Mouse (Mus musculus) myocyte (in vitro differentiated cells): ENCODE measurements at regions not wholly inside any gene's neighbourhood (a gene's known extent, or its start where the extent isn't known, plus 50 kb on each side); places are given as distances from the start of the nearest gene placed in this dataset.

ENCODE experiments used
- H3K27me3 ChIP-seq: one replicate; pipeline ENCODE4 v1.6.1; 2011; ENCODE audit not compliant: control insufficient read depth, insufficient read depth, insufficient read length
- H3K36me3 ChIP-seq: one replicate; pipeline ENCODE4 v1.6.1; 2011; ENCODE audit not compliant: control insufficient read depth, insufficient read depth
- H3K4me2 ChIP-seq: one replicate; pipeline ENCODE4 v1.6.1; 2011; ENCODE audit warnings: low read depth, control low read depth
- H3K4me3 ChIP-seq: one replicate; pipeline ENCODE4 v1.5.1; 2011; ENCODE audit warnings: mild to moderate bottlenecking, control low read depth, moderate library complexity
- H3K79me2 ChIP-seq: one replicate; pipeline ENCODE4 v1.6.1; 2011; ENCODE audit not compliant: control insufficient read depth, insufficient read depth
- H3ac ChIP-seq: one replicate; pipeline ENCODE4 v1.6.1; 2011; ENCODE audit not compliant: control insufficient read depth, insufficient read length
- CEBPB ChIP-seq: IDR thresholded peaks from 2 replicates; pipeline ENCODE4 v1.6.1; 2011; ENCODE audit warnings: mild to moderate bottlenecking, moderate library complexity; ENCODE audit not compliant: poor library complexity, insufficient read depth, severe bottlenecking
- E2F4 ChIP-seq: IDR thresholded peaks from one replicate; pipeline ENCODE4 v1.6.1; 2011; ENCODE audit warnings: mild to moderate bottlenecking, control low read depth, moderate library complexity; ENCODE audit not compliant: insufficient read depth
- MAX ChIP-seq: IDR thresholded peaks from one replicate; pipeline ENCODE4 v1.6.1; 2011; ENCODE audit warnings: low read depth, mild to moderate bottlenecking, control low read depth
- MYOD1 ChIP-seq, 3 experiments: IDR thresholded peaks; one replicate each; pipeline ENCODE4 v1.6.1; 2011; ENCODE audit warnings: control low read depth in 2 of 3, low read depth in 2 of 3, mild to moderate bottlenecking in 2 of 3, moderate library complexity in 1 of 3; ENCODE audit not compliant: insufficient read length in 2 of 3, control insufficient read depth in 1 of 3
- MYOG ChIP-seq, 3 experiments: IDR thresholded peaks; one replicate each; pipeline ENCODE4 v1.6.1; 2011; ENCODE audit warnings: control low read depth in 2 of 3, low read depth in 2 of 3, mild to moderate bottlenecking in 2 of 3; ENCODE audit not compliant: insufficient read length in 2 of 3, control insufficient read depth in 1 of 3, insufficient read depth in 1 of 3
- POLR2A ChIP-seq: IDR thresholded peaks from one replicate; pipeline ENCODE4 v1.6.1; 2011; ENCODE audit warnings: low read depth, mild to moderate bottlenecking, control low read depth, moderate library complexity; ENCODE audit not compliant: insufficient read length
- POLR2AphosphoS2 ChIP-seq: IDR thresholded peaks from one replicate; pipeline ENCODE4 v1.6.1; 2011; ENCODE audit warnings: low read depth, control low read depth; ENCODE audit not compliant: insufficient read length
- REST ChIP-seq: IDR thresholded peaks from one replicate; pipeline ENCODE4 v1.6.1; 2011; ENCODE audit warnings: mild to moderate bottlenecking, control low read depth, moderate library complexity; ENCODE audit not compliant: insufficient read depth, insufficient read length
- SRF ChIP-seq: IDR thresholded peaks from one replicate; pipeline ENCODE4 v1.6.1; 2011; ENCODE audit warnings: low read depth; ENCODE audit not compliant: control insufficient read depth, insufficient read length
- TCF12 ChIP-seq: IDR thresholded peaks from one replicate; pipeline ENCODE4 v1.6.1; 2011; ENCODE audit warnings: mild to moderate bottlenecking, control low read depth; ENCODE audit not compliant: poor library complexity, insufficient read depth, severe bottlenecking
- TCF3 ChIP-seq: IDR thresholded peaks from one replicate; pipeline ENCODE4 v1.6.1; 2011; ENCODE audit warnings: low read depth, control low read depth; ENCODE audit not compliant: insufficient read length
- USF1 ChIP-seq: IDR thresholded peaks from one replicate; pipeline ENCODE4 v1.6.1; 2011; ENCODE audit warnings: low read depth, mild to moderate bottlenecking, control low read depth, moderate library complexity

DNA sequence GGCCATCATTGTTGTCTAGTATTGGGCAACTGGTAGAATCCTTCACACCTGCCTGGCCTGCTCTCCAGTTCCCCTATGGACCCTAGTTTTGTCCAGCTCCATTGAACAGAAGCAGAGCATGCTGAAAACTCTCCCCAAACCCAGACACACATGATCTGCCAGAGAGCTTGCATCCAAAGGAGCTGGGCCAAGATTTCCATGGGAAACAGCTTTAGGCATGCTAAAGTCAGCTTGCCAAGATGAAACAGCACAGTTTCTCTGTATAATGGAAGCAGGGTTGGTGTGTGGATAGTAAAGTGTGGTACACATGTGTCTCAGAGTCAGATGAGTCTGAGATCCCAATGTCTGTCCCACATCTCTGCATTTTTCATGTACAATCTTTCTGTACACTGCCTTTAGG lies 98.8 kb upstream of the Spdl1 start:
- no peak overlapping the region for H3K4me2 ChIP-seq
- H3K79me2 ChIP-seq = no peaks in the 10 kb centered on the region
- H3ac ChIP-seq = no peak overlapping the region
- TF ChIP-seq MYOG (IDR thresholded peaks at IDR 0.05; ENCODE audit: control insufficient read depth in 1 of 3, insufficient read depth in 1 of 3, insufficient read length in 2 of 3, low read depth in 2 of 3) (no peak), MYOD1 (IDR thresholded peaks at IDR 0.05; ENCODE audit: control insufficient read depth in 1 of 3, insufficient read length in 2 of 3, low read depth in 2 of 3) (no peak)
- H3K36me3 ChIP-seq = no peaks in the 10 kb centered on the region
- no peaks in the 10 kb centered on the region for H3K27me3 ChIP-seq
- H3K4me3 ChIP-seq = no peak overlapping the region

DNA sequence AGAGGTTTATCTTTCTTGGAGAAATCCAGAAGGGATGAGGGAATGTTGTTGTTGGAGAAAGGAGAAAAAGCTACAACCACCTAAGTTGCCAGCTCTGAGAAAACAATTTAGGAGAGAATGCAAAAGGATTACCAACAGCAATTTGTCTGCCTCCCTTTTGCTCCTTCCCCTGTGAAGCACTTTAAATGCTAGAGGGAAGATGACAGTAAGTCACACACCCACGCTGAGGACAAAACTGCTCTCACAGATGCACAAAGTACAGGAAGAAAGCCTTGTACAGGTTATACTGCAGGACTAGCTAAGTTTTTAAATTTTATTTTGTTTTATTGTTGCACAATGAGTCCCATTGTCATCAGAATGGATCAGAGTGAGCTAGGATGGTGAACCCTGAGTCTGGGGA lies 83.7 kb upstream of the Spdl1 start:
- Histone ChIP-seq H3K36me3 (no peaks in the 10 kb centered on the region), H3K27me3 (no peaks in the 10 kb centered on the region), H3K79me2 (no peaks in the 10 kb centered on the region), H3K4me2 (no peak overlapping the region), H3ac (no peak overlapping the region), H3K4me3 (no peak overlapping the region)
- no peak for TF ChIP-seq POLR2A
- TF ChIP-seq MAX = no peak
- TF ChIP-seq MYOD1 (IDR thresholded peaks at IDR 0.05; ENCODE audit: control insufficient read depth in 1 of 3, insufficient read length in 2 of 3, low read depth in 2 of 3) = no peak
- TF ChIP-seq TCF3 = no peak
- TF ChIP-seq E2F4 = no peak
- TF ChIP-seq USF1 = no peak
- TF ChIP-seq TCF12 = no peak
- no peak for TF ChIP-seq CEBPB
- TF ChIP-seq MYOG (IDR thresholded peaks at IDR 0.05; ENCODE audit: control insufficient read depth in 1 of 3, insufficient read depth in 1 of 3, insufficient read length in 2 of 3, low read depth in 2 of 3) = no peak
- TF ChIP-seq POLR2AphosphoS2 = no peak
- TF ChIP-seq SRF = no peak
- TF ChIP-seq REST = no peak

DNA sequence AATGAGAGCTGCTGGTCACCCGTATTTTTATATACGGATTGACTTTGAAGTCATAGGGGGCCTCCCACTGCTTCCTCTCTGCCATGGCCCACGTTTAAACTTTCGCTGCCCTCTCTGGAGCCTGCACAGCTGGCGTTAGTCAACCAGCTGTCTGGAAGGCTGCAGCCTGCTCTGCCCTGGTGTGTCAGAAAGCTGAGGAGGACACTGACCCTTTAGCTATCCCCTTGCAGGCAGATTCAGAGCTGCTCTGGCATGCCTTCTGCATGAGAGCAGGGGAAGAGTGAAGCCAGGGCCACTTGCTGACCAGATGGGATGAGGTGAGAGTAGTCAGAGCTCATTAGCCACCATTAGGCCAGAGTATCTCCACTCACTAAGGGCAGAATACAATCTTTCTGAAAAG lies 76.4 kb upstream of the Spdl1 start:
- H3K4me2 ChIP-seq = no peak overlapping the region
- H3ac ChIP-seq = no peak overlapping the region
- no peak overlapping the region for H3K4me3 ChIP-seq
- H3K27me3 ChIP-seq = peaks cover 4% of the 10 kb centered on the region
- H3K79me2 ChIP-seq = no peaks in the 10 kb centered on the region
- no peak for TF ChIP-seq MAX
- no peak for TF ChIP-seq REST
- TF ChIP-seq POLR2AphosphoS2 = no peak
- TF ChIP-seq USF1 = no peak
- no peak for TF ChIP-seq CEBPB
- TF ChIP-seq SRF = no peak
- TF ChIP-seq MYOD1 (IDR thresholded peaks at IDR 0.05; ENCODE audit: control insufficient read depth in 1 of 3, insufficient read length in 2 of 3, low read depth in 2 of 3) = no peak
- TF ChIP-seq POLR2A = no peak
- TF ChIP-seq TCF12 = no peak
- TF ChIP-seq MYOG (IDR thresholded peaks at IDR 0.05; ENCODE audit: control insufficient read depth in 1 of 3, insufficient read depth in 1 of 3, insufficient read length in 2 of 3, low read depth in 2 of 3) = no peak
- no peak for TF ChIP-seq E2F4
- TF ChIP-seq TCF3 = no peak
- H3K36me3 ChIP-seq = no peaks in the 10 kb centered on the region

DNA sequence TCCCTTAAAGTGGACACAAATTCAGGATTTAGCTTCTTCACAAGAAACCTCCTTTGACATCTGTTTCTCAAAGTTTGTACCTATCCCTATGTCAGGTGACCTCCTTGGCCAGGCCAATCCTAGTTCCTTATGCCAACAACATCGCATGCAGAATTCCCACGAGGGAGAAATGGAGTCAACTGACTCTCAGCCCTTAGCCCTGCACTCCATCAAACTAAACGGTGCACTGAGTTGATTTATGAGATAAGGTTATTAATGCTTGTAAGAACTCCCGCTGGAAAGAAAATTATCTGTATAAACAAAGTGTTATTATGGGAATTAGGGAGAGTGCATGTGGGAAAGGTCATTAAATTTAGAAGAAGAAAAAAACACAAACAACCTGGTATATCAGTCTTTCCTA lies 70.8 kb upstream of the Spdl1 start:
- Histone ChIP-seq H3K27me3 (no peaks in the 10 kb centered on the region), H3K4me2 (no peak overlapping the region), H3ac (no peak overlapping the region), H3K36me3 (no peaks in the 10 kb centered on the region), H3K4me3 (no peak overlapping the region), H3K79me2 (no peaks in the 10 kb centered on the region)
- TF ChIP-seq TCF3 (no peak), TCF12 (no peak), MAX (no peak), MYOG (IDR thresholded peaks at IDR 0.05; ENCODE audit: control insufficient read depth in 1 of 3, insufficient read depth in 1 of 3, insufficient read length in 2 of 3, low read depth in 2 of 3) (no peak), POLR2AphosphoS2 (no peak), SRF (no peak), CEBPB (no peak), MYOD1 (IDR thresholded peaks at IDR 0.05; ENCODE audit: control insufficient read depth in 1 of 3, insufficient read length in 2 of 3, low read depth in 2 of 3) (no peak), USF1 (no peak), E2F4 (no peak), POLR2A (no peak), REST (no peak)

DNA sequence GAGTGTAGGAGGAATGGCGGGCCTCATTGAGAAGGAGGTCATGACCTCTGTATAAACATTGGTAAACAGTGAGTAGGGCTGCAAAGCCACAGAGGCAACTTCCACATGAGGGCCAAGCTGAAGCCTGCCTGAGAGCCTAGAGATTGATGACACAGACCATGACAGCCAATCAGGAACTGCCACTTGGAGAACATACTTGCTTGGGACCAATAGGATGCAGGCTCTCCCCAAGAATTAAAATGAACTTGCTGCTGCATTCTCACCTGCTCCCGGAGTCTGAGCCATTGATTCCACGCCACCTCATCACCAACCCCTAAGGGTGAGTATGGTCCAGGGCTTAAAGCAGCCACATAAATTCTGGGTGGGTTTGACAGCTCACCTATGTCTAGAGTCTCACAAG lies 66.0 kb upstream of the Spdl1 start:
- Histone ChIP-seq H3K4me2 (no peak overlapping the region), H3K4me3 (no peak overlapping the region), H3K36me3 (no peaks in the 10 kb centered on the region), H3K27me3 (no peaks in the 10 kb centered on the region), H3K79me2 (no peaks in the 10 kb centered on the region), H3ac (no peak overlapping the region)
- TF ChIP-seq CEBPB (no peak), MYOD1 (IDR thresholded peaks at IDR 0.05; ENCODE audit: control insufficient read depth in 1 of 3, insufficient read length in 2 of 3, low read depth in 2 of 3) (no peak), POLR2A (no peak), TCF3 (no peak), TCF12 (no peak), MYOG (IDR thresholded peaks at IDR 0.05; ENCODE audit: control insufficient read depth in 1 of 3, insufficient read depth in 1 of 3, insufficient read length in 2 of 3, low read depth in 2 of 3) (no peak), SRF (no peak), USF1 (no peak), POLR2AphosphoS2 (no peak), E2F4 (no peak), MAX (no peak), REST (no peak)
